Mouse (Mus musculus) myocyte (in vitro differentiated cells): Measurements from ENCODE around the gene Hnrnpd. TPM values are rescaled to one million over a fixed set of nuclear protein-coding genes. Genes with fewer than 3 reads are reported as not detected.

ENCODE experiments used
- H3K27me3 ChIP-seq: one replicate; pipeline ENCODE4 v1.6.1; 2011; ENCODE audit not compliant: control insufficient read depth, insufficient read depth, insufficient read length
- H3K36me3 ChIP-seq: one replicate; pipeline ENCODE4 v1.6.1; 2011; ENCODE audit not compliant: control insufficient read depth, insufficient read depth
- H3K4me2 ChIP-seq: one replicate; pipeline ENCODE4 v1.6.1; 2011; ENCODE audit warnings: low read depth, control low read depth
- H3K4me3 ChIP-seq: one replicate; pipeline ENCODE4 v1.5.1; 2011; ENCODE audit warnings: mild to moderate bottlenecking, control low read depth, moderate library complexity
- H3K79me2 ChIP-seq: one replicate; pipeline ENCODE4 v1.6.1; 2011; ENCODE audit not compliant: control insufficient read depth, insufficient read depth
- H3ac ChIP-seq: one replicate; pipeline ENCODE4 v1.6.1; 2011; ENCODE audit not compliant: control insufficient read depth, insufficient read length
- CEBPB ChIP-seq: IDR thresholded peaks from 2 replicates; pipeline ENCODE4 v1.6.1; 2011; ENCODE audit warnings: mild to moderate bottlenecking, moderate library complexity; ENCODE audit not compliant: poor library complexity, insufficient read depth, severe bottlenecking
- E2F4 ChIP-seq: IDR thresholded peaks from one replicate; pipeline ENCODE4 v1.6.1; 2011; ENCODE audit warnings: mild to moderate bottlenecking, control low read depth, moderate library complexity; ENCODE audit not compliant: insufficient read depth
- MAX ChIP-seq: IDR thresholded peaks from one replicate; pipeline ENCODE4 v1.6.1; 2011; ENCODE audit warnings: low read depth, mild to moderate bottlenecking, control low read depth
- MYOD1 ChIP-seq, 3 experiments: IDR thresholded peaks; one replicate each; pipeline ENCODE4 v1.6.1; 2011; ENCODE audit warnings: control low read depth in 2 of 3, low read depth in 2 of 3, mild to moderate bottlenecking in 2 of 3, moderate library complexity in 1 of 3; ENCODE audit not compliant: insufficient read length in 2 of 3, control insufficient read depth in 1 of 3
- MYOG ChIP-seq, 3 experiments: IDR thresholded peaks; one replicate each; pipeline ENCODE4 v1.6.1; 2011; ENCODE audit warnings: control low read depth in 2 of 3, low read depth in 2 of 3, mild to moderate bottlenecking in 2 of 3; ENCODE audit not compliant: insufficient read length in 2 of 3, control insufficient read depth in 1 of 3, insufficient read depth in 1 of 3
- POLR2A ChIP-seq: IDR thresholded peaks from one replicate; pipeline ENCODE4 v1.6.1; 2011; ENCODE audit warnings: low read depth, mild to moderate bottlenecking, control low read depth, moderate library complexity; ENCODE audit not compliant: insufficient read length
- POLR2AphosphoS2 ChIP-seq: IDR thresholded peaks from one replicate; pipeline ENCODE4 v1.6.1; 2011; ENCODE audit warnings: low read depth, control low read depth; ENCODE audit not compliant: insufficient read length
- REST ChIP-seq: IDR thresholded peaks from one replicate; pipeline ENCODE4 v1.6.1; 2011; ENCODE audit warnings: mild to moderate bottlenecking, control low read depth, moderate library complexity; ENCODE audit not compliant: insufficient read depth, insufficient read length
- SRF ChIP-seq: IDR thresholded peaks from one replicate; pipeline ENCODE4 v1.6.1; 2011; ENCODE audit warnings: low read depth; ENCODE audit not compliant: control insufficient read depth, insufficient read length
- TCF12 ChIP-seq: IDR thresholded peaks from one replicate; pipeline ENCODE4 v1.6.1; 2011; ENCODE audit warnings: mild to moderate bottlenecking, control low read depth; ENCODE audit not compliant: poor library complexity, insufficient read depth, severe bottlenecking
- TCF3 ChIP-seq: IDR thresholded peaks from one replicate; pipeline ENCODE4 v1.6.1; 2011; ENCODE audit warnings: low read depth, control low read depth; ENCODE audit not compliant: insufficient read length
- USF1 ChIP-seq: IDR thresholded peaks from one replicate; pipeline ENCODE4 v1.6.1; 2011; ENCODE audit warnings: low read depth, mild to moderate bottlenecking, control low read depth, moderate library complexity
- polyA plus RNA-seq: library from polyadenylated mRNA; unstranded; fragments of >200 nt; fragmentation: generic; extraction: Trizol; gene quantifications from one replicate; pipeline ENCODE4 v1.2.1, GENCODE M21; 2012; ENCODE audit warnings: missing spikeins

Gene Hnrnpd
- polyA plus RNA-seq = 86.4 TPM

DNA sequence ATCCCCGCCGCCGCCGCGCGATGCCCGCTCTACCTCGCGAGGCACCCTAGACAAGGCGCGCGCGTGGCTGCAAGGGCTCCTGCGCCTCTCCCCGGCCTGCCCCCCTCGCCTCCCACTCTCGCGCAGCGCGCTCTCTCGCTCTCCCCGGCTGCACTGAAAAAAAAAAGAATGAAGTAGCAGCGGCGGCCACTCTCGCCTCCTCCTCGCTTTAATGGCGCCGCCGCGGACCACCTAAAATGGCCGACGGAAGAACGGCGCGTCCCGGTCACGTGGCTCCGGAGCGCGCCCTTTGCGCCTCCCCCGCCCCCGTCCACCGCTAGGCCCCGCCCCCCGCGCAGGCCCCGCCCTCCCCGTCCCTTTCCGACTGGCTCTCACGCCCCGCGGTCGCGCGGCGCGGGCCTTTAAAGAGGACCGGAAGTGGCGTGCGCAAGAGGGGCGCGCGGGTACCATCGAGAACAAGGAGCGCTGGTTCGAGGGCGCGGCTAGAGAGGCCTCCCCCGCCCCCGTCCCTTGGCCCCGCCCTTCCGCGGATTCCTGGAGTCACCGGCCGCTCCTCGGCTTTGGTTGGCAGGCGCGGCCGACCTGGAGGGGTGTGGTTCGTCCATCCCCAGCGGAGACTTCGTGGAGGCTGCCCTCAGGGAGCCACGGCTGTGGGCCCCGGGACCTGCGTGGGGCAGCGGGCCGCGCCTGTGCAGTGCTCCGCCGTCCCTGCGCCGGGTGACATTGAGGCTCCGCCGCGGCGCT lies at the start of gene Hnrnpd, which contains the start of gene 4930524J08Rik:
TSS of gene Hnrnpd (minus strand) at position 240 of the 744 bp plus-strand sequence.
TSS of gene 4930524J08Rik (plus strand) at position 363 of the 744 bp plus-strand sequence.
- Histone ChIP-seq H3K27me3 (no peaks in the 10 kb centered on the region), H3ac (peak within 1 kb of the TSS; percentile 100), H3K36me3 (no peaks in the 10 kb centered on the region), H3K4me3 (peak within 1 kb of the TSS; percentile 87), H3K79me2 (peaks cover 40% of the 10 kb centered on the region), H3K4me2 (peak within 1 kb of the TSS; percentile 89)
- no peak for TF ChIP-seq TCF3
- peak; percentile 75 for TF ChIP-seq USF1
- TF ChIP-seq E2F4 = peak; percentile 61
- peak; percentile 90 for TF ChIP-seq POLR2AphosphoS2
- no peak for TF ChIP-seq CEBPB
- peak; percentile 90 for TF ChIP-seq POLR2A
- no peak for TF ChIP-seq MYOD1 (IDR thresholded peaks at IDR 0.05; ENCODE audit: control insufficient read depth in 1 of 3, insufficient read length in 2 of 3, low read depth in 2 of 3)

DNA sequence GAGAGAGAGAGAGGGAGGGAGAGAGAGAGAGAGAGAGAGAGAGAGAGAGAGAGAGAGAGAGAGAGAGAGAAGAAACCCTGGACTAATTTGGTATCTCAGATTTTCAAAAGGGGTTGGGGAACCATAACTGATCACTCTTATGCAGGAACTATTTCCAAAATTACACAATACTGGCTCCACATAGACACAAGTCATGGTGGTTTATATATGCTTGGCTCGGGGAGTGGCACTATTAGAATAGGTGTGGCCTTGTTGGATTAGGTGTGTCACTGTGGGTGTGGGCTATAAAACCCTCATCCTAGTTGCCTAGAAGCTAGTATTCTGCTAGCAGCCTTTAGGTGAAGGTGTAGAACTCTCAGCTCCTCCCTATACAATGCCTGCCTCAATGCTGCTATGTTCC lies 46.1 kb upstream of the Hnrnpd start:
- H3K27me3 ChIP-seq = no peaks in the 10 kb centered on the region
- H3K36me3 ChIP-seq = no peaks in the 10 kb centered on the region
- no peak overlapping the region for H3K4me2 ChIP-seq
- no peak overlapping the region for H3ac ChIP-seq
- H3K79me2 ChIP-seq = no peaks in the 10 kb centered on the region
- no peak for TF ChIP-seq USF1
- TF ChIP-seq POLR2AphosphoS2 = no peak
- H3K4me3 ChIP-seq = no peak overlapping the region

DNA sequence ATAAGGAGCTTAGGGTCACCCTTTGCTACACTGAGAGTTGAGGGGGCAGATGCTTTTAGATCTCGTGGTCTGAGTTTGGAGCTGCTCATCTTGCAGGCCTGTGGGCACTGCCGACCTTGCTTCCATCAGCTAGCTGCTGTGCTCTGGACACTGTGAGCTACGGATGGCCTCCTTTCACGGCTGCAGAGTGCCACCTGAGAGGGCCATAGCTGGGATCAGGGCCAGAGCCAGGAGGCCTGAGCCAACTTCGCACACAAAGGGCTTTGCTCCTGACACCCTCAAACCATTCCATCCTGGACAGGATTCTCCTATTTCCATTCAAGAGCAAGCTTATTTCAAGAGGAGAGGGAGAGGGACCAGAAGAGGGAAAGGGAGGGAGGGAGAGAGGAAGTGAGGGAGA lies 45.7 kb upstream of the Hnrnpd start:
- Histone ChIP-seq H3K36me3 (no peaks in the 10 kb centered on the region), H3ac (no peak overlapping the region), H3K4me2 (no peak overlapping the region), H3K4me3 (no peak overlapping the region), H3K27me3 (no peaks in the 10 kb centered on the region), H3K79me2 (no peaks in the 10 kb centered on the region)
- TF ChIP-seq MYOD1 (IDR thresholded peaks at IDR 0.05; ENCODE audit: control insufficient read depth in 1 of 3, insufficient read length in 2 of 3, low read depth in 2 of 3) (no peak), E2F4 (no peak), POLR2A (no peak), MYOG (IDR thresholded peaks at IDR 0.05; ENCODE audit: control insufficient read depth in 1 of 3, insufficient read depth in 1 of 3, insufficient read length in 2 of 3, low read depth in 2 of 3) (no peak), USF1 (no peak), POLR2AphosphoS2 (no peak), TCF3 (no peak), SRF (no peak), TCF12 (no peak), REST (no peak), CEBPB (no peak), MAX (no peak)

DNA sequence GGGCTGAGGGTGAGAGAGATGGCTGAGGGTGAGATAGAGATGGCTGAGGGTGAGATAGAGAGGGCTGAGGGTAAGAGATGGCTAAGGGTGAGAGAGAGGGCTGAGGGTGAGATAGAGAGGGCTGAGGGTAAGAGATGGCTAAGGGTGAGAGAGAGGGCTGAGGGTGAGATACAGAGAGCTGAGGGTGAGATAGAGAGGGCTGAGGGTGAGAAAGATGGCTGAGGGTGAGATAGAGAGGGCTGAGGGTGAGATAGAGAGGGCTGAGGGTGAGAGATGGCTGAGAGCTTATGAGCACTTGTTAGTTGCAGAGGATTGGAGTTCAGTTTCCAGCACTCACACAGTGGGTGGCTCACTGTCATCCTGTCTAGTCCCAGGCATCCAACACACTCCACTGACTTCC lies 41.4 kb upstream of the Hnrnpd start:
- H3ac ChIP-seq = no peak overlapping the region
- no peak overlapping the region for H3K4me3 ChIP-seq
- TF ChIP-seq MAX = no peak
- no peak for TF ChIP-seq USF1
- no peak for TF ChIP-seq E2F4
- no peak for TF ChIP-seq MYOD1 (IDR thresholded peaks at IDR 0.05; ENCODE audit: control insufficient read depth in 1 of 3, insufficient read length in 2 of 3, low read depth in 2 of 3)
- no peak for TF ChIP-seq SRF
- TF ChIP-seq TCF12 = no peak
- no peak for TF ChIP-seq CEBPB
- TF ChIP-seq POLR2AphosphoS2 = no peak
- TF ChIP-seq POLR2A = no peak
- TF ChIP-seq TCF3 = no peak
- no peak for TF ChIP-seq MYOG (IDR thresholded peaks at IDR 0.05; ENCODE audit: control insufficient read depth in 1 of 3, insufficient read depth in 1 of 3, insufficient read length in 2 of 3, low read depth in 2 of 3)
- no peak for TF ChIP-seq REST
- no peaks in the 10 kb centered on the region for H3K36me3 ChIP-seq
- H3K27me3 ChIP-seq = no peaks in the 10 kb centered on the region
- no peak overlapping the region for H3K4me2 ChIP-seq
- H3K79me2 ChIP-seq = no peaks in the 10 kb centered on the region

DNA sequence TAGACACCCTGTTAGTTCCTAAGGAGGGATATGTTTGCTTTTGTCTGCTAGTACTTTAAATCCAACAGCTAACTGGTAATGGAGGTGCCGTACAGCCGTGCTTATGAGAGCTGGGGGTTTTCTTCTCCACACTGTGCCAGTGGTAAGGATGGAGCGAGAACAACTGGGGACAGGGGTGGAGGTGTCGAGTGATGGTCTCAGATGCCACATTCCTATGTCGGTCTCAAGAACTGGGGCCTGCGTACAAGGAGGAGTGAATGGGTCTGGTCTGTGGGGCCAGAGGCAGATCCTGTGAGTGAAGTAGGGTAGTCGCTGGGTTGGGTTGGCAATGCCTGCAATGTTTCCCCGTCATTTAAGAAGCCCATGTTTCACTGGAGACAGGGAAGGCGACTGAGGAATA lies 33.9 kb upstream of the Hnrnpd start:
- TF ChIP-seq MYOD1 (IDR thresholded peaks at IDR 0.05; ENCODE audit: control insufficient read depth in 1 of 3, insufficient read length in 2 of 3, low read depth in 2 of 3) = no peak
- TF ChIP-seq POLR2A = no peak
- TF ChIP-seq SRF = no peak
- no peak for TF ChIP-seq TCF3
- TF ChIP-seq USF1 = no peak
- TF ChIP-seq MAX = no peak
- TF ChIP-seq MYOG (IDR thresholded peaks at IDR 0.05; ENCODE audit: control insufficient read depth in 1 of 3, insufficient read depth in 1 of 3, insufficient read length in 2 of 3, low read depth in 2 of 3) = no peak
- TF ChIP-seq E2F4 = no peak
- TF ChIP-seq TCF12 = no peak
- no peak for TF ChIP-seq CEBPB
- H3K4me3 ChIP-seq = no peak overlapping the region
- H3K4me2 ChIP-seq = no peak overlapping the region
- H3K79me2 ChIP-seq = no peaks in the 10 kb centered on the region
- peaks cover 3% of the 10 kb centered on the region for H3K27me3 ChIP-seq
- H3K36me3 ChIP-seq = no peaks in the 10 kb centered on the region
- H3ac ChIP-seq = no peak overlapping the region
